Mouse (Mus musculus) CH12.LX (cell line): Measurements from ENCODE around the gene Galnt14. TPM values are rescaled to one million over a fixed set of nuclear protein-coding genes. Genes with fewer than 3 reads are reported as not detected.

ENCODE experiments used
- DNase-seq: peaks from one replicate; pipeline ENCODE4 v3.0.0-alpha.2; 2013; ENCODE audit errors: extremely low read depth
- H3K27ac ChIP-seq: 2 replicates; pipeline ENCODE4 v1.5.1; 2012; ENCODE audit warnings: low read depth, mild to moderate bottlenecking, control low read depth, moderate library complexity; ENCODE audit not compliant: insufficient read depth
- H3K27me3 ChIP-seq: replicated peaks from 2 replicates; pipeline ENCODE3; 2012; ENCODE audit warnings: inconsistent platforms
- H3K36me3 ChIP-seq, 2 experiments: replicated peaks in 1 of 2; 2 replicates each; pipeline versions ENCODE3 to v1.6.1; 2012; ENCODE audit warnings: inconsistent platforms in 1 of 2, low read length in 1 of 2, mild to moderate bottlenecking in 1 of 2, mixed read lengths in 1 of 2, moderate library complexity in 1 of 2; ENCODE audit not compliant: control insufficient read depth in 1 of 2, insufficient read depth in 1 of 2
- H3K4me1 ChIP-seq, 2 experiments: 2 replicates each; pipeline ENCODE4 v1.6.1; 2012; ENCODE audit warnings: inconsistent platforms in 1 of 2, moderate library complexity in 1 of 2; ENCODE audit not compliant: insufficient read depth in 2 of 2, control insufficient read depth in 1 of 2
- H3K4me2 ChIP-seq: 2 replicates; pipeline ENCODE4 v1.6.1; 2012; ENCODE audit warnings: low read depth, mild to moderate bottlenecking, control low read depth; ENCODE audit not compliant: poor library complexity, insufficient read depth, severe bottlenecking
- H3K4me3 ChIP-seq, 3 experiments: fragments of 150-350 bp in 1 of 3; sonication (generic) in 1 of 3; replicated peaks in 1 of 3; 2 replicates each; pipeline versions ENCODE3 to v1.5.1; 2011 to 2012; ENCODE audit warnings: low read depth in 2 of 3, low read length in 2 of 3, mild to moderate bottlenecking in 2 of 3, moderate library complexity in 2 of 3, control low read depth in 1 of 3, improper control_type of control experiment in 1 of 3, inconsistent platforms in 1 of 3, mixed read lengths in 1 of 3; ENCODE audit not compliant: poor library complexity in 1 of 3
- H3K79me2 ChIP-seq: replicated peaks from 2 replicates; pipeline ENCODE4 v1.6.1; 2012; ENCODE audit warnings: mild to moderate bottlenecking, moderate library complexity; ENCODE audit not compliant: control insufficient read depth, poor library complexity, insufficient read depth, severe bottlenecking; ENCODE audit errors: extremely low read depth
- H3K9ac ChIP-seq: 2 replicates; pipeline ENCODE4 v1.6.1; 2012; ENCODE audit warnings: low read depth, mild to moderate bottlenecking, control low read depth, moderate library complexity; ENCODE audit not compliant: insufficient read depth
- H3K9me3 ChIP-seq: replicated peaks from 2 replicates; pipeline ENCODE3; 2012; ENCODE audit warnings: low read length, inconsistent platforms, mixed read lengths
- CHD1 ChIP-seq: IDR thresholded peaks from 2 replicates; pipeline ENCODE4 v1.6.1; 2012; ENCODE audit warnings: low read depth, low read length, improper control_type of control experiment, inconsistent platforms
- CHD2 ChIP-seq: IDR thresholded peaks from 2 replicates; pipeline ENCODE4 v1.6.1; 2011; ENCODE audit warnings: low read length, improper control_type of control experiment
- CTCF ChIP-seq, 2 experiments: IDR thresholded peaks in 1 of 2; conservative IDR thresholded peaks in 1 of 2; 2 replicates each; pipeline ENCODE4 v1.5.1; 2011 to 2012; ENCODE audit warnings: low read depth in 2 of 2, low read length in 2 of 2, improper control_type of control experiment in 1 of 2, inconsistent platforms in 1 of 2, mild to moderate bottlenecking in 1 of 2, moderate library complexity in 1 of 2
- EP300 ChIP-seq: IDR thresholded peaks from 2 replicates; pipeline ENCODE4 v1.6.1; 2011; ENCODE audit warnings: low read length, improper control_type of control experiment
- ETS1 ChIP-seq: conservative IDR thresholded peaks from 2 replicates; pipeline ENCODE4 v1.6.1; 2012; ENCODE audit warnings: low read depth, mild to moderate bottlenecking, inconsistent platforms, low read length, improper control_type of control experiment, moderate library complexity
- GABPA ChIP-seq: IDR thresholded peaks from 2 replicates; pipeline ENCODE4 v1.6.1; 2012; ENCODE audit warnings: low read depth, low read length, improper control_type of control experiment, inconsistent platforms; ENCODE audit not compliant: insufficient replicate concordance
- IRF4 ChIP-seq: IDR thresholded peaks from 2 replicates; pipeline ENCODE4 v1.6.1; 2014; ENCODE audit warnings: low read depth, mild to moderate bottlenecking, inconsistent platforms, low read length, improper control_type of control experiment
- JUND ChIP-seq: conservative IDR thresholded peaks from 2 replicates; pipeline ENCODE4 v1.6.1; 2011; ENCODE audit warnings: low read depth, low read length, improper control_type of control experiment
- MAZ ChIP-seq: IDR thresholded peaks from 2 replicates; pipeline ENCODE4 v1.6.1; 2012; ENCODE audit warnings: low read depth, mild to moderate bottlenecking, inconsistent platforms, low read length, improper control_type of control experiment, moderate library complexity
- MEF2A ChIP-seq: IDR thresholded peaks from 2 replicates; pipeline ENCODE4 v1.6.1; 2014; ENCODE audit warnings: low read depth, mild to moderate bottlenecking, inconsistent platforms, low read length, improper control_type of control experiment, borderline replicate concordance
- PAX5 ChIP-seq: IDR thresholded peaks from 2 replicates; pipeline ENCODE4 v1.6.1; 2012; ENCODE audit warnings: low read length, inconsistent platforms, mixed read lengths
- POLR2A ChIP-seq: IDR thresholded peaks from 2 replicates; pipeline ENCODE4 v1.6.1; 2011; ENCODE audit warnings: low read depth, mild to moderate bottlenecking, improper control_type of control experiment, low read length
- POLR2AphosphoS2 ChIP-seq: IDR thresholded peaks from 2 replicates; pipeline ENCODE4 v1.6.1; 2011; ENCODE audit warnings: low read depth, low read length, improper control_type of control experiment
- SIN3A ChIP-seq: IDR thresholded peaks from 2 replicates; pipeline ENCODE4 v1.6.1; 2012; ENCODE audit warnings: low read length, improper control_type of control experiment, inconsistent platforms
- TBP ChIP-seq: conservative IDR thresholded peaks from 2 replicates; pipeline ENCODE4 v1.6.1; 2011; ENCODE audit warnings: low read depth, low read length, improper control_type of control experiment
- USF1 ChIP-seq: IDR thresholded peaks from 2 replicates; pipeline ENCODE4 v1.6.1; 2014; ENCODE audit warnings: low read depth, mild to moderate bottlenecking, inconsistent platforms, low read length, improper control_type of control experiment
- dilution Hi-C: fragments of 300-500 bp; cut with MboI; formaldehyde crosslinking; loops from 2 replicates; pipeline ENCODE4 v1.14.3; 2020; ENCODE audit warnings: low sequenced_read_pairs; ENCODE audit not compliant: extremely low pct_unique_long_range_greater_than_20kb, extremely low pct_ligation_motif_present
- in situ Hi-C: fragments of 300-500 bp; cut with MboI; formaldehyde crosslinking; loops from 3 replicates; pipeline ENCODE4 v1.14.3; 2019; ENCODE audit warnings: low sequenced_read_pairs, low pct_ligation_motif_present, low pct_unique_long_range_greater_than_20kb, mixed read lengths
- polyA plus RNA-seq: library from polyadenylated mRNA; unstranded; fragments of >175 nt; gene quantifications from 2 replicates; pipeline ENCODE4 v1.2.1, GENCODE M21; 2012; ENCODE audit warnings: low read depth; ENCODE audit not compliant: insufficient read length
- total RNA-seq, 2 experiments: library from RNA; depleted of rRNA; stranded (reverse); fragments of 300-350 nt in 1 of 2; fragments of >200 nt in 1 of 2; gene quantifications; 2 replicates each; pipeline ENCODE4 v1.2.3; 2012 to 2014

The Galnt14 gene
- total and polyA plus RNA-seq, 3 experiments: 1.0 to 5.8 (median 2.4) TPM

GRCm38 (mm10) chr17:73504111-73504510, 206.1 kb downstream of the Galnt14 start:
- Histone ChIP-seq H3K9me3 (no peaks in the 10 kb centered on the region), H3K36me3 (no peaks in the 10 kb centered on the region), H3K4me2 (no peak overlapping the region), H3K79me2 (no peaks in the 10 kb centered on the region), H3K4me1 (peaks cover 0 to 2% of the 10 kb centered on the region in 2 experiments; a peak in 1 of 4 replicates), H3K4me3 (no peak overlapping the region), H3K27ac (no peak overlapping the region), H3K9ac (no peak overlapping the region), H3K27me3 (no peaks in the 10 kb centered on the region)
- in situ Hi-C loops: no loop called here
- DNase-seq: no peak
- no peak for TF ChIP-seq EP300
- dilution Hi-C loops: no loop called here

- Histone ChIP-seq H3K36me3 (no peaks in the 10 kb centered on the region), H3K4me1 (peaks cover 0 to 2% of the 10 kb centered on the region in 2 experiments; a peak in 1 of 4 replicates), H3K27ac (no peak overlapping the region), H3K9me3 (no peaks in the 10 kb centered on the region), H3K4me2 (no peak overlapping the region), H3K9ac (no peak overlapping the region), H3K4me3 (no peak overlapping the region), H3K79me2 (no peaks in the 10 kb centered on the region), H3K27me3 (no peaks in the 10 kb centered on the region)
- no peak for DNase-seq
- dilution Hi-C loops (no loop called here), in situ Hi-C loops (no loop called here)
- TF ChIP-seq CTCF (conservative IDR thresholded peaks at IDR 0.05 in 1 of 2, IDR thresholded peaks at IDR 0.05 in 1 of 2; ENCODE audit: low read depth in 2 of 2, low read length in 2 of 2) (no peak), GABPA (no peak), SIN3A (no peak), USF1 (no peak), MEF2A (no peak), ETS1 (no peak), POLR2AphosphoS2 (no peak), TBP (no peak), JUND (no peak)
Measured at GRCm38 (mm10) chr17:73502613-73503012, 207.6 kb downstream of the Galnt14 start.

- Histone ChIP-seq H3K4me2 (no peak overlapping the region), H3K9me3 (no peaks in the 10 kb centered on the region), H3K4me1 (no peaks in the 10 kb centered on the region), H3K79me2 (no peaks in the 10 kb centered on the region), H3K4me3 (no peak overlapping the region), H3K27me3 (no peaks in the 10 kb centered on the region), H3K9ac (no peak overlapping the region), H3K36me3 (no peaks in the 10 kb centered on the region), H3K27ac (no peak overlapping the region)
- dilution Hi-C loops: no loop called here
- no peak for TF ChIP-seq POLR2AphosphoS2
- TF ChIP-seq MAZ: no peak
- TF ChIP-seq CHD2: no peak
- TF ChIP-seq CTCF (conservative IDR thresholded peaks at IDR 0.05 in 1 of 2, IDR thresholded peaks at IDR 0.05 in 1 of 2; ENCODE audit: low read depth in 2 of 2, low read length in 2 of 2): no peak
- TF ChIP-seq MEF2A: no peak
- no peak for TF ChIP-seq PAX5
- no peak for TF ChIP-seq POLR2A
- no peak for TF ChIP-seq IRF4
- TF ChIP-seq CHD1: no peak
- DNase-seq: no peak
- in situ Hi-C loops: no loop called here
Measured at GRCm38 (mm10) chr17:73489519-73489918, 220.7 kb downstream of the Galnt14 start.
